Mouse (Mus musculus): ENCODE data around the gene Lmtk3. TPM values are rescaled to one million over a fixed set of nuclear protein-coding genes. Genes with fewer than 3 reads are reported as not detected.

Gene Lmtk3
- total and polyA plus RNA-seq, 3 experiments = 0.19 to 0.34 (median 0.30) TPM

DNA sequence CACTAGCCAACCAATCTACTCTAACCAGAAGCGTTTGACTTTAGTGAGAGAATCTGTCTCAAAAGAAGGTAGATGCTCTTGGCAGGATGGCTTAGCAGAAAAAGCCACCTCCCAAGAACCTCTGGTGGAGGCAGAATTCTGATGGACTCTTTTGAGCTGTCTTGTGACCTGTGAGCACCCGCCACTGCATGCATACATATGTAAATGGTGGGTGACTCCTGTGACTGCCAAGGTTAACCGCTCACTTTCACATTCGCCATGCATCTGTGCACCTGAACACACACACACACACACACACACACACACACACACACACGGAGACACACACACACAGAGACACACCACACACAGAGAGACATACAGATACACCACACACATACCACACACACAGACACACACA, 36.1 kb upstream of the Lmtk3 start:
- H3K27ac ChIP-seq (ENCODE audit: insufficient read depth, low read depth) = no peak overlapping the region
- dilution Hi-C loops (cut with MboI; ENCODE audit: extremely low pct_ligation_motif_present, extremely low pct_unique_long_range_greater_than_20kb, low sequenced_read_pairs) = no loop called here
- no peak for TF ChIP-seq MAX (IDR thresholded peaks at IDR 0.05; ENCODE audit: low read length)
- TF ChIP-seq PAX5 (IDR thresholded peaks at IDR 0.05; ENCODE audit: low read length) = no peak
- no peak for TF ChIP-seq RAD21 (IDR thresholded peaks at IDR 0.05; ENCODE audit: low read depth, low read length)
- no peak for TF ChIP-seq ZKSCAN1 (IDR thresholded peaks at IDR 0.05; ENCODE audit: borderline replicate concordance, low read depth, low read length)
- no peak for TF ChIP-seq NELFE (IDR thresholded peaks at IDR 0.05; ENCODE audit: low read depth, low read length)
- TF ChIP-seq USF2 (conservative IDR thresholded peaks at IDR 0.05; ENCODE audit: low read depth, low read length) = no peak
- TF ChIP-seq MXI1 (IDR thresholded peaks at IDR 0.05; ENCODE audit: low read depth, low read length) = no peak
- TF ChIP-seq ELF1 (IDR thresholded peaks at IDR 0.05; ENCODE audit: low read depth, low read length) = no peak
- TF ChIP-seq RCOR1 (conservative IDR thresholded peaks at IDR 0.05; ENCODE audit: low read depth, low read length) = no peak
- no peak for TF ChIP-seq NRF1 (IDR thresholded peaks at IDR 0.05; ENCODE audit: low read depth, low read length)
- no peak for TF ChIP-seq ZC3H11A (IDR thresholded peaks at IDR 0.05; ENCODE audit: low read depth, low read length)
- no peak for TF ChIP-seq POLR2AphosphoS2 (IDR thresholded peaks at IDR 0.05; ENCODE audit: low read depth, low read length)
- no peak for TF ChIP-seq GABPA (IDR thresholded peaks at IDR 0.05; ENCODE audit: insufficient replicate concordance, low read depth, low read length)
- no peak for TF ChIP-seq SMC3 (IDR thresholded peaks at IDR 0.05; ENCODE audit: low read depth, low read length)
- no peak for TF ChIP-seq TBP (conservative IDR thresholded peaks at IDR 0.05; ENCODE audit: low read depth, low read length)
- no peak for TF ChIP-seq KAT2A (IDR thresholded peaks at IDR 0.05; ENCODE audit: insufficient replicate concordance, low read length)
- TF ChIP-seq MYC (IDR thresholded peaks at IDR 0.05; ENCODE audit: low read depth, low read length) = no peak
- TF ChIP-seq SIN3A (IDR thresholded peaks at IDR 0.05; ENCODE audit: low read length) = no peak
- H3K4me1 ChIP-seq (ENCODE audit: control insufficient read depth in 1 of 2, insufficient read depth in 2 of 2) = peaks cover 6 to 7% of the 10 kb centered on the region in 2 experiments
- no peak for DNase-seq (ENCODE audit: extremely low read depth)
- H3K4me3 ChIP-seq (replicated peaks in 1 of 3; ENCODE audit: low read depth in 2 of 3, low read length in 2 of 3, poor library complexity in 1 of 3) = no peak overlapping the region
- peaks cover 8% of the 10 kb centered on the region for H3K9me3 ChIP-seq (replicated peaks; ENCODE audit: low read length)
- no peaks in the 10 kb centered on the region for H3K79me2 ChIP-seq (replicated peaks; ENCODE audit: control insufficient read depth, extremely low read depth, insufficient read depth, poor library complexity, severe bottlenecking)
- H3K27me3 ChIP-seq (replicated peaks) = peaks cover 20% of the 10 kb centered on the region
- H3K36me3 ChIP-seq (replicated peaks in 1 of 2; ENCODE audit: control insufficient read depth in 1 of 2, insufficient read depth in 1 of 2, low read length in 1 of 2) = no peaks in the 10 kb centered on the region
- in situ Hi-C loops (cut with MboI; ENCODE audit: low pct_ligation_motif_present, low pct_unique_long_range_greater_than_20kb, low sequenced_read_pairs) = no loop called here
- H3K9ac ChIP-seq (ENCODE audit: insufficient read depth, low read depth) = no peak overlapping the region
- H3K4me2 ChIP-seq (ENCODE audit: insufficient read depth, low read depth, poor library complexity, severe bottlenecking) = no peak overlapping the region

DNA sequence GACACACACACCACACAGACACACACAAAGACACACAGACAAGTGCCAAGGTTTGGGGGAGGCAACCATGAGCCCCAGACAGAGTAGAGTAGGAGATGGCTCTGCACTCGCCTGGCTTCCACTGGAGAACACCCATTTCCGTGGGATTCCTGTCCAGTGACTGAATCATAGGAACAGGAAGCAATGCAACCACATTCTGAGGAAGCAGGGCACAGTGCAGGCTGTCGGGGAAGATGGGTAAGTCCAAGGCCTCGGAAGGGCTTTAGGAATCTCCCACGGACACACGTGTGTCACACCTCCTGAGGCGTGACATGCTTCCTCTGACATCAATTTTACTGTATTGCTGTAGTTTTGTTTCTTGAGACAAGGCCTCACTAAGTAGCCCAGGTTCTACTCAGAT, 35.4 kb upstream of the Lmtk3 start:
- no peak overlapping the region for H3K4me2 ChIP-seq (ENCODE audit: insufficient read depth, low read depth, poor library complexity, severe bottlenecking)
- no peak overlapping the region for H3K9ac ChIP-seq (ENCODE audit: insufficient read depth, low read depth)
- peaks cover 8% of the 10 kb centered on the region for H3K9me3 ChIP-seq (replicated peaks; ENCODE audit: low read length)
- H3K36me3 ChIP-seq (replicated peaks in 1 of 2; ENCODE audit: control insufficient read depth in 1 of 2, insufficient read depth in 1 of 2, low read length in 1 of 2) = no peaks in the 10 kb centered on the region
- H3K27me3 ChIP-seq (replicated peaks) = peaks cover 21% of the 10 kb centered on the region
- in situ Hi-C loops (cut with MboI; ENCODE audit: low pct_ligation_motif_present, low pct_unique_long_range_greater_than_20kb, low sequenced_read_pairs) (no loop called here), dilution Hi-C loops (cut with MboI; ENCODE audit: extremely low pct_ligation_motif_present, extremely low pct_unique_long_range_greater_than_20kb, low sequenced_read_pairs) (no loop called here)
- no peaks in the 10 kb centered on the region for H3K79me2 ChIP-seq (replicated peaks; ENCODE audit: control insufficient read depth, extremely low read depth, insufficient read depth, poor library complexity, severe bottlenecking)
- TF ChIP-seq UBTF (IDR thresholded peaks at IDR 0.05; ENCODE audit: low read depth, low read length) (no peak), ZKSCAN1 (IDR thresholded peaks at IDR 0.05; ENCODE audit: borderline replicate concordance, low read depth, low read length) (no peak), NRF1 (IDR thresholded peaks at IDR 0.05; ENCODE audit: low read depth, low read length) (no peak), EP300 (IDR thresholded peaks at IDR 0.05; ENCODE audit: low read length) (no peak), ZC3H11A (IDR thresholded peaks at IDR 0.05; ENCODE audit: low read depth, low read length) (no peak), PAX5 (IDR thresholded peaks at IDR 0.05; ENCODE audit: low read length) (no peak)
- H3K4me3 ChIP-seq (replicated peaks in 1 of 3; ENCODE audit: low read depth in 2 of 3, low read length in 2 of 3, poor library complexity in 1 of 3) = no peak overlapping the region
- no peak overlapping the region for H3K27ac ChIP-seq (ENCODE audit: insufficient read depth, low read depth)
- DNase-seq (ENCODE audit: extremely low read depth) = no peak
- peaks cover 0 to 7% of the 10 kb centered on the region in 2 experiments; a peak in 2 of 4 replicates for H3K4me1 ChIP-seq (ENCODE audit: control insufficient read depth in 1 of 2, insufficient read depth in 2 of 2)
